Mouse (Mus musculus): Measurements from ENCODE around the gene Fbxo2. TPM values are rescaled to one million over a fixed set of nuclear protein-coding genes. Genes with fewer than 3 reads are reported as not detected.

Fbxo2 gene
- polyA plus RNA-seq, 1 experiment from 2014 or later = 10.4 TPM

DNA sequence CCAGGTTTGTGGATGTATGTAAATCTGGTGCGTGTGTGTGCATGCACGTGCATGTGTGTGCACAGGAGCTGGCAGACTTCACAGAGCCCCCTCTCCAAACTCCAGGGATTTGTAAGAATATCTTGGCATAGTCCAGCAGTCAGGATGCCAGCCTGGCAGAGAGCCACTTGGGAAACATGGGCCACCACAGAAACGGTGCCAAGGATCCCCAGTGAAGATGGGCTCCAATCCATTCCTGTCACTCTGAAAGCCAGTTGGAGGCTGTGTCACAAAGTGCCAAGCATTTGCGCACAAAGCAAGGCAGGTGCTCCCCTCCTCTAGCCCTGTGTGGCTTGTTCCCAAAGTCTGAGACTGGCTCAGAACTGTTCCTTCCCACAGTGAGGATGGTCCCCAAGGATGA, 39.1 kb upstream of the Fbxo2 start:
- Histone ChIP-seq H3K36me3 (ENCODE audit: control insufficient read depth, insufficient read depth, low read length) (no peaks in the 10 kb centered on the region), H3K4me2 (ENCODE audit: low read depth, low read length) (no peak overlapping the region), H3K9ac (replicated peaks; ENCODE audit: low read depth, low read length) (no peak overlapping the region), H3K27me3 (ENCODE audit: control insufficient read depth, insufficient read depth, low read length) (no peaks in the 10 kb centered on the region), H3K9me3 (ENCODE audit: control insufficient read depth, low read length) (no peaks in the 10 kb centered on the region), H3K4me1 (ENCODE audit: control insufficient read depth, insufficient read depth, low read length) (peaks cover 9% of the 10 kb centered on the region; the same call in 1 of the 2 replicates), H3K27ac (ENCODE audit: low read depth, low read length) (peak overlapping the region; percentile 64), H3K4me3 (ENCODE audit: low read depth, low read length) (no peak overlapping the region)
- WGBS = 60% methylated on average over 4 of the region's 4 CpGs
- peak; percentile 47; the same call in 1 of the 2 replicates for ATAC-seq (ENCODE audit: low read depth)

DNA sequence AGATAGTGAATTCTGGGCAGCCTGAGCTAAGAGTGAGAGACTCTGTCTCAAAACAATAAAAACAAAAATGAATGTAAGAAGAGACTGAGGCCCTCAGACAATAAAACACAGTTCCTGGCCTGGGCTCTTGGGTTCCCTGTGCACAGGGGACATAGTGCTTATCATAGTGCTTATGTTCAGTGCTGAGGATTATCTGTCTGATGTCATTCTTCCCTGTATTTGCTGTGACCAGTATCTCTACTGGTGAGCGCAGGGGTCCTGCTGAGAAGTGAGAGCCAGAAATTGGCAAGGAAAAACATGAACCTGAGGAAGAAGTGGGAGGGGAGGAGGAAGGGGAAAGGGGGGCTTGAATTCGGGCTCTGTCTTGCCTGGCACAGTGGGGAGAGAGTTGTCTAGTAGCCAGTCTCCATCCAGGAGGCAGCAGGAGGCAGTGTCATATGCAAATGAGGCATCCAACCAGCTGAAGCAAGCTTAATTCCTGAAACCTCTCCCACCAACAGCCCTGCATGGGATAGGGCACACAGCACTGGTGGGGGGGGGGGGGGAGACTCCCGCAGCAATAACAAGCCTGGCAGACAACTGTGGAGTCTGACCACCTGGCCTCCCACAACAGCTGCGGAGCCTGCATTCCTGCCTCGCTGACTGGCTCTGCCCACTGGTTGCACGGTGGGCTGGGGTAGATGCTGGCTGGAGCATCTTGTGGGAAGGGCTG, 38.3 kb upstream of the Fbxo2 start:
- Histone ChIP-seq H3K36me3 (ENCODE audit: control insufficient read depth, insufficient read depth, low read length) (no peaks in the 10 kb centered on the region), H3K4me1 (ENCODE audit: control insufficient read depth, insufficient read depth, low read length) (peaks cover 14% of the 10 kb centered on the region; the same call in 1 of the 2 replicates), H3K9me3 (ENCODE audit: control insufficient read depth, low read length) (no peaks in the 10 kb centered on the region), H3K4me3 (ENCODE audit: low read depth, low read length) (no peak overlapping the region), H3K27me3 (ENCODE audit: control insufficient read depth, insufficient read depth, low read length) (no peaks in the 10 kb centered on the region), H3K27ac (ENCODE audit: low read depth, low read length) (peak overlapping the region; percentile 64), H3K9ac (replicated peaks; ENCODE audit: low read depth, low read length) (no peak overlapping the region), H3K4me2 (ENCODE audit: low read depth, low read length) (no peak overlapping the region)
- WGBS = 7% methylated on average over 6 of the region's 6 CpGs
- peak; percentile 78 for ATAC-seq (ENCODE audit: low read depth)

DNA sequence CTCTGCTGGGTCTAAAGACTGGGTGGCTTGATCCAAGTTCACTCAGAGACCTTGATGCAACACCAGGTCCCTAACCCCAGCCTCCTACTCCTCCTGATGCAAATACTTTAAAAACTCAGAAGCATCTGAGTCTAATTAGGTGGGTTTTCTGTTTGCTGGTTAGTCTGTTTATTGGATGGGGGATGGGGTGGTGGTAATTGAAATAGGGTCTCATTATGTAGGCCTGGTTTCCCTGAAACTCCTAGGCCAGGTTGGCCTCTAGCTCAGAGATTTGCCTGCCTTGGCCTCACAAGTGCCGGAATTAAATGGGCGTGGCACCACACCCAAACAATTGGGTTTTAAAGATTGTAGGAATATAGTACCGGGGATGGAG, 37.7 kb upstream of the Fbxo2 start:
- no peak for ATAC-seq (ENCODE audit: low read depth)
- Histone ChIP-seq H3K4me1 (ENCODE audit: control insufficient read depth, insufficient read depth, low read length) (peaks cover 14% of the 10 kb centered on the region; the same call in 1 of the 2 replicates), H3K9ac (replicated peaks; ENCODE audit: low read depth, low read length) (no peak overlapping the region), H3K9me3 (ENCODE audit: control insufficient read depth, low read length) (no peaks in the 10 kb centered on the region), H3K27ac (ENCODE audit: low read depth, low read length) (peak overlapping the region; percentile 35; the same call in 1 of the 2 replicates), H3K27me3 (ENCODE audit: control insufficient read depth, insufficient read depth, low read length) (no peaks in the 10 kb centered on the region), H3K4me2 (ENCODE audit: low read depth, low read length) (no peak overlapping the region), H3K4me3 (ENCODE audit: low read depth, low read length) (no peak overlapping the region), H3K36me3 (ENCODE audit: control insufficient read depth, insufficient read depth, low read length) (no peaks in the 10 kb centered on the region)
- 49% methylated on average over 3 of the region's 3 CpGs for WGBS

DNA sequence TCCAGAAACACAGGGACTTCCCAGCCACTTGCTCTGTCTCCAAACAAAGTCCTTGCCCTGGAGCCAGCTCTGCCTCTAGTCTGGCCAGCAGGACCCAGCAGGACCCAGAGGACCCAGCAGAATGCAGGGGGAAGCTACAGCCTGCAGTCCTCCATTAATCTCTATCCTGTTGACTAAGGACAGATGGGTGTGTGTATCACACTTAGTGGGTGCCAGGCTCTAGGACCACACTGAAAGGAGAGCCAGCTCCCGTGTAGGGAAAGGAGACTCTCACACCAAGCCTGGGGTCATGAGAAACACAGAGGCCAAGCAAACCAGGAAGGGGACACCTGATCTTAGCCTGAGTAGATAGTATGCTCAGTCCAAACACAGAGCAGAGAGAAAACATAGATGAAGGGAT, 32.2 kb upstream of the Fbxo2 start:
- Histone ChIP-seq H3K27me3 (ENCODE audit: control insufficient read depth, insufficient read depth, low read length) (no peaks in the 10 kb centered on the region), H3K27ac (ENCODE audit: low read depth, low read length) (no peak overlapping the region), H3K4me1 (ENCODE audit: control insufficient read depth, insufficient read depth, low read length) (peaks cover 11% of the 10 kb centered on the region), H3K4me3 (ENCODE audit: low read depth, low read length) (peak overlapping the region; percentile 74; the same call in 1 of the 2 replicates), H3K9ac (replicated peaks; ENCODE audit: low read depth, low read length) (no peak overlapping the region), H3K4me2 (ENCODE audit: low read depth, low read length) (peak overlapping the region; percentile 88), H3K36me3 (ENCODE audit: control insufficient read depth, insufficient read depth, low read length) (no peaks in the 10 kb centered on the region), H3K9me3 (ENCODE audit: control insufficient read depth, low read length) (no peaks in the 10 kb centered on the region)
- ATAC-seq (ENCODE audit: low read depth) = no peak
- 39% methylated on average over 1 of the region's 1 CpGs for WGBS

DNA sequence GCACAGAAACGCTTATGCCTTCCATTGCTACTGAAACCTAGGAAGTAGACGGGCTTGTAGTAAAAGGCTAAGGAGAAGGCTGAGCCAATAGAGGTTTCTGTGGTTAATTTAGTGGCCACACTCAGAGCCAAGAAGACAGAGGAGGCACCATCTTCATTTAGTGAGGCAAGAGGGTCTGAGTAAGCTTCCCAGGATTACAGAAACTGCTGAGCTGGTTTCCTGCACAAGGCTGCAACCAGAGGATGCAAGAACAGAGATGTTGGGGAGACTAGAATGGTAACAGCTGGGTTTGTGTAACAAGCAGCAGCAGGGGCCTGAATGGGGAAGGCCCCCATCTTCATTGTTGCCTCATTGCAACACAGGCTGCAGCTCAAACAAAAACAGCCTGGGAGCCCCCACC, 31.7 kb upstream of the Fbxo2 start:
- Histone ChIP-seq H3K4me3 (ENCODE audit: low read depth, low read length) (peak overlapping the region; percentile 74), H3K4me1 (ENCODE audit: control insufficient read depth, insufficient read depth, low read length) (peaks cover 11% of the 10 kb centered on the region), H3K9me3 (ENCODE audit: control insufficient read depth, low read length) (no peaks in the 10 kb centered on the region), H3K36me3 (ENCODE audit: control insufficient read depth, insufficient read depth, low read length) (no peaks in the 10 kb centered on the region), H3K27me3 (ENCODE audit: control insufficient read depth, insufficient read depth, low read length) (no peaks in the 10 kb centered on the region), H3K4me2 (ENCODE audit: low read depth, low read length) (peak overlapping the region; percentile 88), H3K9ac (replicated peaks; ENCODE audit: low read depth, low read length) (peak overlapping the region; percentile 99; the same call in 1 of the 2 replicates), H3K27ac (ENCODE audit: low read depth, low read length) (no peak overlapping the region)
- WGBS = 64% methylated on average over 2 of the region's 2 CpGs
- no peak for ATAC-seq (ENCODE audit: low read depth)

DNA sequence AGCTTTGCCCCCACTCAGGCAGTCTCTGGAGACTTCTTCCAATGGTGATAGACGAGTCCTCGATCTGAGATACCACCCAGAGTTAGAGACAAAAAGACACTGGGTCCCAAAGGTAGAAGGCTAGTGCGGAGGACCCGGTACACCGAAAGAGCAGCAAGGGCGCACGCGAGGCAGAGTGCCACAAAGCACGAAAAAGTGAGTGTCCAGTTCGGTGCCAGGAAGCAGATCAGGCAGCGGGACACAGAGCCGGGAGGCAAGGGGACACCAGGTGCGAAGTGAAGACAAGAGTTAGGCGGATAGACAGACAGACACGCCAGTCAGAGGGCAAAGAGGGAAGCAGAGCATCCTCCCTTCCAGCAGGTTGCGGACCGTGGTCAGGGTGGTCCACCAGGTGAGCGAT, 30.3 kb upstream of the Fbxo2 start, which contains the start of gene Mad2l2:
Gene Mad2l2 (plus strand): TSS at position 252 of the 400 bp plus-strand sequence.
- Histone ChIP-seq H3K27me3 (ENCODE audit: control insufficient read depth, insufficient read depth, low read length) (no peaks in the 10 kb centered on the region), H3K4me3 (ENCODE audit: low read depth, low read length) (peak within 1 kb of the TSS; percentile 74), H3K9me3 (ENCODE audit: control insufficient read depth, low read length) (no peaks in the 10 kb centered on the region), H3K27ac (ENCODE audit: low read depth, low read length) (peak within 1 kb of the TSS; percentile 97), H3K4me2 (ENCODE audit: low read depth, low read length) (peak within 1 kb of the TSS; percentile 88), H3K9ac (replicated peaks; ENCODE audit: low read depth, low read length) (peak within 1 kb of the TSS; percentile 99), H3K4me1 (ENCODE audit: control insufficient read depth, insufficient read depth, low read length) (peaks cover 11% of the 10 kb centered on the region), H3K36me3 (ENCODE audit: control insufficient read depth, insufficient read depth, low read length) (no peaks in the 10 kb centered on the region)
- WGBS = under 1% methylated on average over 18 of the region's 18 CpGs
- peak; percentile 9; the same call in 1 of the 2 replicates for ATAC-seq (ENCODE audit: low read depth)

DNA sequence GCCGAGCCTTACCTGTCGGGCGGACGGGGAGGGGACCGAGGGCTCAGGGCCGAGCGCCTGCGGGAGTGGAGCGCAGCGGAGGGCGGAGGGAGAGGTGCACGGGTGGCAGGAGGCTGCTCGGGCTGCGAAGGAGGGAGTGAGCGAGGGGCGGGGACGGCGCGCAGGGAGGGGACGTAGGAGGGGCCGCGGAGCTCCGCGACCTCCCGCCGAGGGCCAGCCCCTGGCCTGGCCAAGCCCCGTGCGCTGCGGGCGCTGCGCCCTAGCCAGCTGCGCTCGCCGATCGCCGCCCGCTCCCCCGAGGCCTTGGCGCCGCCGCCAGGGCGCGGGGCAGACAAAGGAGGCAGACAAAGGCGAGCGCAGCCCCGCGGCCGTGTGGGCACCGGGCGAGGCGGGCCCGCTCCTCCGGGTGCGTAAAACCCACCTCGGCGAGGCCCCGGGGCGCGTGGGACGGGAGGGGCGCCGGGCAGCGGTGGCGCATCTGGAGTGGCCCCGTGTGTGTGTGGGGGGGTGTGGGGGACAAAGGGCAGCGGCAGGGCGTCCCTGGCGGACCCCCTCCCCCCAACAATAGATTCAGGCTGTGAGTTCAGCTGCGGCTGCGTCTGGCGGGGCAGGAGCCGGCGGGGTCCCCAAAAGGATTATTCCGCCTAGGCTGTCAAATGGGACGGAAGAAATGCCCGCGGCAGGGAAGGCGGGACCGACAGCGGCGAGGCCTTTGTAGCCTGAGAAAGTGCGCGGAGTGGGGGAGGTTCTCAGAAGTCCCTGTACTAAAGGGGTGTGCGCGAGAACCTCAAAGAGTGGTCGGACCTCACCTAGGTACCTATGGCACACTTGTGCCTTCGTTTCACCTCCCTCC, 29.6 kb upstream of the Fbxo2 start, which contains the start of gene Draxin:
Gene Draxin (minus strand): TSS at position 138 of the 853 bp plus-strand sequence.
- Histone ChIP-seq H3K4me1 (ENCODE audit: control insufficient read depth, insufficient read depth, low read length) (peaks cover 11% of the 10 kb centered on the region), H3K9me3 (ENCODE audit: control insufficient read depth, low read length) (no peaks in the 10 kb centered on the region), H3K4me2 (ENCODE audit: low read depth, low read length) (peak within 1 kb of the TSS; percentile 88), H3K27me3 (ENCODE audit: control insufficient read depth, insufficient read depth, low read length) (no peaks in the 10 kb centered on the region), H3K27ac (ENCODE audit: low read depth, low read length) (peak within 1 kb of the TSS; percentile 97), H3K4me3 (ENCODE audit: low read depth, low read length) (peak within 1 kb of the TSS; percentile 74), H3K9ac (replicated peaks; ENCODE audit: low read depth, low read length) (peak within 1 kb of the TSS; percentile 99), H3K36me3 (ENCODE audit: control insufficient read depth, insufficient read depth, low read length) (no peaks in the 10 kb centered on the region)
- WGBS = under 1% methylated on average over 61 of the region's 87 CpGs
- ATAC-seq (ENCODE audit: low read depth) = peak; percentile 80

DNA sequence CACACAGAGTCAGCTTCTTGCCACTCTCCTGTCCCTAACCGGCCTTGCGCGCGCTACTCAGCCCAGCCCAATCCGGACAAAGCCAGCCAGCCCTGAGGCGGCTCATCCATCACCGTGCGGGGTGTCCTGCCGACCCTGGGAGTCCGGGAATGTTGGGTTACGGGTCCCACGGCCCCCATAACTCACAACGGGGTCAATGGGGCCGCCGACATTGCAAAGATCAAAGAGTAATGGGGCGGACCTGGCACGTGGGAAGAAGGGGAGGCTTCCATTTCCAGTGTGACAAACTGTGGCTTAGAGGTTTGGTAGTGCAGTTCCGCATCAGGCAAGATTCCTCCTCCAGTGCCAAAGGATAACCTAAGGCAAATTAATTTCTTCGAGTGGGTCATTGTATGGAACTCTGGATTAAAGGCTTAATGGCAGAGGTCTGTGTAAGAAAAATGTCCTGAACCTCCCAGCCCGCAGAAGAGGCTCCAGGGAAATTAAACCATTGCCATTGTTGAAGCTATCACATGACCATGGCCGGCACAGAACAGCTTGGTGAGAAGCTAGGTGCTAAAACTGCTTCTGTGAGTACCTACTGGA, 28.8 kb upstream of the Fbxo2 start:
- peaks cover 9% of the 10 kb centered on the region for H3K4me1 ChIP-seq (ENCODE audit: control insufficient read depth, insufficient read depth, low read length)
- peak; percentile 70 for ATAC-seq (ENCODE audit: low read depth)
- under 1% methylated on average over 21 of the region's 21 CpGs for WGBS

More for the DNA sequence above, 28.8 kb upstream of the Fbxo2 start:
- Histone ChIP-seq H3K9ac (replicated peaks; ENCODE audit: low read depth, low read length) (peak overlapping the region; percentile 99), H3K4me2 (ENCODE audit: low read depth, low read length) (peak overlapping the region; percentile 88), H3K4me3 (ENCODE audit: low read depth, low read length) (peak overlapping the region; percentile 74), H3K9me3 (ENCODE audit: control insufficient read depth, low read length) (no peaks in the 10 kb centered on the region), H3K27ac (ENCODE audit: low read depth, low read length) (peak overlapping the region; percentile 97), H3K27me3 (ENCODE audit: control insufficient read depth, insufficient read depth, low read length) (no peaks in the 10 kb centered on the region), H3K36me3 (ENCODE audit: control insufficient read depth, insufficient read depth, low read length) (no peaks in the 10 kb centered on the region)
